Mouse (Mus musculus) inflammation-experienced regulatory T-cells, adult 6 months (primary cell): Measurements from ENCODE around the gene Ankrd39. TPM values are rescaled to one million over a fixed set of nuclear protein-coding genes. Genes with fewer than 3 reads are reported as not detected.

ENCODE experiments used
- ATAC-seq: one replicate; pipeline ENCODE4 v1.8.0; 2017
- polyA plus RNA-seq, 3 experiments: library from polyadenylated mRNA; unstranded; fragments of 100-300 nt; shearing (Covaris generic); gene quantifications; one replicate each; pipeline ENCODE4 v1.2.1; 2017

Gene Ankrd39
- polyA plus RNA-seq, 3 experiments from 2014 or later = 17.5 to 24.1 (median 23.2) TPM

GRCm38 (mm10) chr1:36529274-36529673 is 18.0 kb downstream of the Ankrd39 start:
- ATAC-seq = no peak

GRCm38 (mm10) chr1:36528351-36528750 is 18.9 kb downstream of the Ankrd39 start:
- ATAC-seq = no peak

GRCm38 (mm10) chr1:36526903-36527302 is 20.3 kb downstream of the Ankrd39 start:
- ATAC-seq = no peak

GRCm38 (mm10) chr1:36525774-36526173 is 21.5 kb downstream of the Ankrd39 start:
- ATAC-seq = no peak

- no peak for ATAC-seq
These were observed 23.2 kb downstream of the Ankrd39 start for GRCm38 (mm10) chr1:36524058-36524457.

- ATAC-seq = no peak
These were observed 23.8 kb downstream of the Ankrd39 start for GRCm38 (mm10) chr1:36523332-36524013.

GRCm38 (mm10) chr1:36522210-36522609 is 25.0 kb downstream of the Ankrd39 start:
- ATAC-seq = no peak

GRCm38 (mm10) chr1:36519626-36520025 is 27.6 kb downstream of the Ankrd39 start:
- no peak for ATAC-seq

GRCm38 (mm10) chr1:36518259-36518658 is 29.0 kb downstream of the Ankrd39 start:
- ATAC-seq = no peak

GRCm38 (mm10) chr1:36513718-36514117 is 33.5 kb downstream of the Ankrd39 start:
- no peak for ATAC-seq

GRCm38 (mm10) chr1:36513310-36513709 is 33.9 kb downstream of the Ankrd39 start:
- no peak for ATAC-seq

GRCm38 (mm10) chr1:36512966-36513280 is 34.3 kb downstream of the Ankrd39 start:
- no peak for ATAC-seq

- ATAC-seq = peak; percentile 18
These were observed 34.9 kb downstream of the Ankrd39 start for GRCm38 (mm10) chr1:36512089-36512965.

GRCm38 (mm10) chr1:36511289-36512021 is 35.8 kb downstream of the Ankrd39 start, which contains the start of gene Cnnm3:
Gene Cnnm3, plus strand, starts transcription at chr1:36511867.
- peak; percentile 100 for ATAC-seq

- no peak for ATAC-seq
These were observed 39.0 kb downstream of the Ankrd39 start for GRCm38 (mm10) chr1:36508238-36508637.

- ATAC-seq = peak; percentile 74
These were observed 46.0 kb downstream of the Ankrd39 start for GRCm38 (mm10) chr1:36501261-36501660.

- ATAC-seq = no peak
These were observed 49.9 kb downstream of the Ankrd39 start for GRCm38 (mm10) chr1:36497312-36497711.

GRCm38 (mm10) chr1:36496719-36497118 is 50.5 kb downstream of the Ankrd39 start:
- no peak for ATAC-seq

- ATAC-seq = no peak
These were observed 53.9 kb downstream of the Ankrd39 start for GRCm38 (mm10) chr1:36493299-36493698.

- no peak for ATAC-seq
These were observed 54.7 kb downstream of the Ankrd39 start for GRCm38 (mm10) chr1:36492416-36493139.

GRCm38 (mm10) chr1:36489661-36490060 is 57.6 kb downstream of the Ankrd39 start:
- no peak for ATAC-seq
